Mouse (Mus musculus) R1 (cell line): ENCODE measurements around the gene Ppp1r15a.
A peak's percentile ranks its signal among the peaks of the same experiment; 100 is the strongest.
"Not testable (repeated sequence)": the region's sequence is repeated elsewhere in the genome, so short reads cannot be mapped to it uniquely, and the experiment has no call there.

Source experiments
- DNase-seq: peaks from one replicate; pipeline ENCODE4 v3.0.0-alpha.2; 2018; ENCODE audit warnings: low read depth, low spot score

The Ppp1r15a gene

GRCm38 (mm10) chr7:45519345-45520120, 6.5 kb downstream of the Ppp1r15a start:
- DNase-seq, result peak; percentile 61

GRCm38 (mm10) chr7:45518618-45519017, 7.5 kb downstream of the Ppp1r15a start:
- no peak for DNase-seq

GRCm38 (mm10) chr7:45516846-45517245, 9.2 kb downstream of the Ppp1r15a start:
- not testable (repeated sequence) for DNase-seq

GRCm38 (mm10) chr7:45515436-45515835, 10.6 kb downstream of the Ppp1r15a start:
- peak; percentile 97 for DNase-seq

- DNase-seq, result peak; percentile 81
Measured at GRCm38 (mm10) chr7:45514411-45514810, 11.7 kb downstream of the Ppp1r15a start.

GRCm38 (mm10) chr7:45509912-45510787, 15.9 kb downstream of the Ppp1r15a start, which contains the start of gene Nucb1:
Gene Nucb1, minus strand, starts transcription at chr7:45510406.
- peak; percentile 97 for DNase-seq

- DNase-seq, result no peak
Measured at GRCm38 (mm10) chr7:45509181-45509882, 16.7 kb downstream of the Ppp1r15a start.

GRCm38 (mm10) chr7:45508561-45508960, 17.5 kb downstream of the Ppp1r15a start:
- peak; percentile 62 for DNase-seq

GRCm38 (mm10) chr7:45507583-45507982, 18.5 kb downstream of the Ppp1r15a start:
- DNase-seq, result no peak

GRCm38 (mm10) chr7:45498427-45498826, 27.6 kb downstream of the Ppp1r15a start:
- DNase-seq, result no peak

- no peak for DNase-seq
Measured at GRCm38 (mm10) chr7:45494548-45494947, 31.5 kb downstream of the Ppp1r15a start.

- no peak for DNase-seq
Measured at GRCm38 (mm10) chr7:45492951-45493350, 33.1 kb downstream of the Ppp1r15a start.

- no peak for DNase-seq
Measured at GRCm38 (mm10) chr7:45492225-45492844, 33.7 kb downstream of the Ppp1r15a start.

- DNase-seq, result peak; percentile 43
Measured at GRCm38 (mm10) chr7:45491264-45491663, 34.8 kb downstream of the Ppp1r15a start.

- DNase-seq, result no peak
Measured at GRCm38 (mm10) chr7:45490822-45491221, 35.2 kb downstream of the Ppp1r15a start.

- DNase-seq, result no peak
Measured at GRCm38 (mm10) chr7:45489578-45489977, 36.5 kb downstream of the Ppp1r15a start.

- DNase-seq, result peak; percentile 76
Measured at GRCm38 (mm10) chr7:45488293-45489204, 37.5 kb downstream of the Ppp1r15a start, which contains the start of gene Dhdh. Gene Dhdh, minus strand, starts transcription at chr7:45488805.

GRCm38 (mm10) chr7:45487861-45488292, 38.2 kb downstream of the Ppp1r15a start:
- DNase-seq, result no peak

GRCm38 (mm10) chr7:45486761-45487415, 39.2 kb downstream of the Ppp1r15a start, which contains the start of gene Gm45808:
Gene Gm45808, minus strand, starts transcription at chr7:45486811.
- no peak for DNase-seq
